Mouse (Mus musculus) stomach, postnatal 0 days (tissue): ENCODE results near the gene Auts2.

Experiments used
- CTCF ChIP-seq: IDR thresholded peaks from 2 replicates; pipeline ENCODE4 v1.5.1; 2016; ENCODE audit warnings: antibody characterized with exemption, low read depth, mild to moderate bottlenecking, moderate library complexity
- EP300 ChIP-seq: optimal IDR thresholded peaks from 2 replicates; pipeline ENCODE3; 2016; ENCODE audit warnings: antibody characterized with exemption

GRCm38 (mm10) chr5:132399486-132399885 is 143.7 kb downstream of the Auts2 start:
- no peak for TF ChIP-seq EP300
- no peak for TF ChIP-seq CTCF
